Mouse (Mus musculus) liver, adult 10 weeks (tissue): ENCODE data around the gene Mep1a. TPM values are rescaled to one million over a fixed set of nuclear protein-coding genes. Genes with fewer than 3 reads are reported as not detected.

Experiments
- polyA plus RNA-seq: library from polyadenylated mRNA; stranded (reverse); fragments of 350-450 nt; fragmentation: Illumina TruSeq; extraction: RNeasy Lipid Tissue Mini Kit (QIAGEN cat#74804); gene quantifications from one replicate; pipeline ENCODE4 v1.2.3, GENCODE M21; 2014; ENCODE audit warnings: low read depth, low replicate concordance

Gene Mep1a
- polyA plus RNA-seq: not detected

DNA sequence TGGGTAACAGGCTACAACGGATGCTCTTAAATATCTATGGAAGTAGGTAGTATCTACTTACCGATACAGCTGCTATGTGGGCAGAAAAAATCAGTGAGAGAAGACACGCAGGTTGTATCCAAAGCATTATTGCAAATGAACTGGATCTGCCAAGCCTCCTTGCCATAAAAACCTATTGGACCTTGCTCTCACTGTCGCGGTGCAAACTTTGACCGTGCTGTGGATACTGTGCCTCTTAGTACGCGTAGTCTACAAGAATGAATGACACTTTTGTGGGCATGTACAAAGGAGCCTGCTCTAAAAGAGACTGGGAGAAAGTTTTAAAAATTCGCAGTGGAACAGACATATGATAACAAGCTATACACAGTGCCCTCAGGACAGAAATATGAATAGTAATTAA is at the start of gene Mep1a:
TSS of gene Mep1a (minus strand) at position 221 of the 400 bp plus-strand sequence.

DNA sequence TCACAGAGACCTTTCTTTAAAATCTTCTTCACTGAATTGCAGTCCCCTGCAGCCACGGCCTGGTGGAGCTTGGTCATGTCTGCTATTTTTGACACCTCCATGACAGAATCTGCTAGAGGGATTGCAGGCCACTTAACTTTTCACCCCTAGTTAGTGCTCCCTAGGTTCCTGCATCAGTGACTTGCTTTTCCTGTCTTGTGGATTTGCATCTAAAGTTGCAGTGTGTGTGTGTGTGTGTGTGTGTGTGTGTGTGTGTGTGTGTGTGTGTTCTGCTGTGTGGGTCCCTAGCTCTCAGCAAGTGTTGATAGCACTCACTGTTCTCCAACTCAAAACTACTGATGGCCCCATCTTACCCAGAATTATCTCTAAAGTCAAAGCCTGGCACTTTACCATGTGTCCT is 40.9 kb upstream of the Mep1a start, which contains the start of gene Ankrd66:
TSS of gene Ankrd66 (minus strand) at position 101 of the 400 bp plus-strand sequence.

Other genes with a start within 250 kb of the Mep1a start
- gene Adgrf1, start 232.5 kb downstream of the Mep1a start, polyA plus RNA-seq: 4.9 TPM
- gene Adgrf5, start 142.4 kb downstream of the Mep1a start, polyA plus RNA-seq: 18.3 TPM
- gene Ankrd66, start 40.8 kb upstream of the Mep1a start, polyA plus RNA-seq: not detected
- 3.7 TPM for gene Pla2g7, start 65.3 kb upstream of the Mep1a start, polyA plus RNA-seq
- gene Tdrd6, start 127.5 kb upstream of the Mep1a start, polyA plus RNA-seq: not detected
- 1.3 TPM for gene Slc25a27, start 164.4 kb upstream of the Mep1a start, polyA plus RNA-seq
- 115 TPM for gene Cyp39a1, start 164.6 kb upstream of the Mep1a start, polyA plus RNA-seq